Mouse (Mus musculus) urinary bladder, postnatal 0 days (tissue): ENCODE measurements around the gene Olfr43. TPM values are rescaled to one million over a fixed set of nuclear protein-coding genes. Genes with fewer than 3 reads are reported as not detected.

Source experiments
- polyA plus RNA-seq: library from polyadenylated mRNA; unstranded; fragments of >200 nt; fragmentation: Nextera tagmentation; extraction: Ambion mirVana; gene quantifications from 2 replicates; pipeline ENCODE4 v1.2.1, GENCODE M21; 2015

The Olfr43 gene
- not detected in 2 replicates for polyA plus RNA-seq

GRCm38 (mm10) chr11:74211279-74211678, at the start of gene Olfr43:
Gene Olfr43 (minus strand): TSS chr11:74211379.

GRCm38 (mm10) chr11:74259508-74259907, 48.3 kb upstream of the Olfr43 start, which contains the start of gene Olfr406:
Gene Olfr406 (plus strand): TSS chr11:74259808.

GRCm38 (mm10) chr11:74185949-74186348, 25.2 kb downstream of the Olfr43 start, which contains the start of gene Olfr403:
Gene Olfr403 (plus strand): TSS chr11:74186249.

Other genes with a start within 250 kb of the Olfr43 start
- not detected in 2 replicates for gene Olfr398, start 221.0 kb downstream of the Olfr43 start, polyA plus RNA-seq
- not detected in 2 replicates for gene Olfr139, start 154.8 kb downstream of the Olfr43 start, polyA plus RNA-seq
- not detected in 2 replicates for gene Olfr399, start 154.8 kb downstream of the Olfr43 start, polyA plus RNA-seq
- not detected in 2 replicates for gene Zfp616, start 141.4 kb downstream of the Olfr43 start, polyA plus RNA-seq
- not detected in 2 replicates for gene Olfr401, start 97.7 kb downstream of the Olfr43 start, polyA plus RNA-seq
- not detected in 2 replicates for gene Olfr402, start 57.9 kb downstream of the Olfr43 start, polyA plus RNA-seq
- gene Olfr403, start 25.1 kb downstream of the Olfr43 start, polyA plus RNA-seq = not detected in 2 replicates
- not detected in 2 replicates for gene Olfr406, start 48.4 kb upstream of the Olfr43 start, polyA plus RNA-seq
- not detected in 2 replicates for gene Olfr59, start 72.4 kb upstream of the Olfr43 start, polyA plus RNA-seq
- gene Olfr410, start 126.7 kb upstream of the Olfr43 start, polyA plus RNA-seq = not detected in 2 replicates
- gene Olfr411, start 141.3 kb upstream of the Olfr43 start, polyA plus RNA-seq = not detected in 2 replicates
- not detected in 2 replicates for gene Olfr412, start 150.7 kb upstream of the Olfr43 start, polyA plus RNA-seq